Mouse (Mus musculus): ENCODE measurements around the gene Scrn2.

GRCm38 (mm10) chr11:97048090-97048650 lies 18.4 kb downstream of the Scrn2 start:
- TF ChIP-seq POLR2A (IDR thresholded peaks at IDR 0.05; ENCODE audit: borderline replicate concordance, control insufficient read depth, low read depth, low read length) (no peak), CTCF (IDR thresholded peaks at IDR 0.05; ENCODE audit: control insufficient read depth, insufficient read depth, low read length) (no peak)

All from bone marrow, adult 2 months (tissue).